Mouse (Mus musculus) olfactory bulb, adult 2 months (tissue): ENCODE results near the gene Palld.

ENCODE experiments used
- CTCF ChIP-seq: fragments of 200-500 bp; IDR thresholded peaks from 2 replicates; pipeline ENCODE4 v1.5.1; 2012; ENCODE audit warnings: low read depth, mild to moderate bottlenecking, low read length, moderate library complexity; ENCODE audit not compliant: insufficient read depth
- POLR2A ChIP-seq: fragments of 200-500 bp; IDR thresholded peaks from 2 replicates; pipeline ENCODE4 v1.6.1; 2012; ENCODE audit warnings: mild to moderate bottlenecking, low read depth, low read length, moderate library complexity; ENCODE audit not compliant: insufficient read depth

- TF ChIP-seq CTCF (no peak), POLR2A (no peak)
These were observed 423.7 kb downstream of the Palld start for GRCm38 (mm10) chr8:61478793-61479192.
